Mouse (Mus musculus) heart, embryonic 11.5 days (tissue): ENCODE results near the gene Kdm6b. TPM values are rescaled to one million over a fixed set of nuclear protein-coding genes. Genes with fewer than 3 reads are reported as not detected.
"Not testable (repeated sequence)": the region's sequence is repeated elsewhere in the genome, so short reads cannot be mapped to it uniquely, and the experiment has no call there.

Experiments used
- ATAC-seq: fragments of 200-750 bp; cut with Nextera tagmentation; replicated peaks from 2 replicates; pipeline ENCODE4 v1.8.0; 2017; ENCODE audit warnings: moderate library complexity; ENCODE audit not compliant: insufficient number of reproducible peaks, low FRiP score, low TSS enrichment
- H3K27ac ChIP-seq: fragments of 300-500 bp; sonication (generic); 2 replicates; pipeline ENCODE4 v1.5.1; 2014; ENCODE audit warnings: mild to moderate bottlenecking, low read depth, low read length
- H3K27me3 ChIP-seq: fragments of 300-500 bp; sonication (generic); 2 replicates; pipeline ENCODE4 v1.6.1; 2014; ENCODE audit warnings: mild to moderate bottlenecking, low read length, mixed read lengths; ENCODE audit not compliant: control insufficient read depth, insufficient read depth
- H3K36me3 ChIP-seq: fragments of 300-500 bp; sonication (generic); 2 replicates; pipeline ENCODE4 v1.6.1; 2014; ENCODE audit warnings: mild to moderate bottlenecking, low read length, moderate library complexity, mixed read lengths; ENCODE audit not compliant: control insufficient read depth, insufficient read depth
- H3K4me1 ChIP-seq: fragments of 300-500 bp; sonication (generic); 2 replicates; pipeline ENCODE4 v1.6.1; 2014; ENCODE audit warnings: low read length; ENCODE audit not compliant: control insufficient read depth, insufficient read depth
- H3K4me2 ChIP-seq: fragments of 300-500 bp; sonication (generic); 2 replicates; pipeline ENCODE4 v1.6.1; 2014; ENCODE audit warnings: mild to moderate bottlenecking, moderate library complexity
- H3K4me3 ChIP-seq: fragments of 300-500 bp; sonication (generic); 2 replicates; pipeline ENCODE4 v1.5.1; 2014; ENCODE audit warnings: low read depth, low read length
- H3K9ac ChIP-seq: fragments of 300-500 bp; sonication (generic); 2 replicates; pipeline ENCODE4 v1.6.1; 2014; ENCODE audit warnings: mild to moderate bottlenecking, low read depth, low read length, moderate library complexity
- H3K9me3 ChIP-seq: fragments of 300-500 bp; sonication (generic); replicated peaks from 2 replicates; pipeline ENCODE4 v1.6.1; 2016; ENCODE audit warnings: low read length; ENCODE audit not compliant: control insufficient read depth
- WGBS: fragments of 180-500 bp; shearing (Covaris S2); extraction: QIAGEN DNeasy Blood & Tissue Kit; methylation state at CpG from one replicate; pipeline ENCODE4 v1.1.7; 2014; ENCODE audit not compliant: insufficient replicate concordance; 5-methylcytosine and 5-hydroxymethylcytosine counted together
- polyA plus RNA-seq: library from polyadenylated mRNA; unstranded; fragments of >200 nt; fragmentation: Nextera tagmentation; extraction: Ambion mirVana; gene quantifications from 2 replicates; pipeline ENCODE4 v1.2.1, GENCODE M21; 2014

Gene Kdm6b
- polyA plus RNA-seq, 1 experiment from 2014 or later = 25.1 TPM

GRCm38 (mm10) chr11:69398486-69399200 is 14.8 kb downstream of the Kdm6b start:
- peaks cover 43% of the 10 kb centered on the region for H3K4me1 ChIP-seq
- peak overlapping the region; percentile 86; the same call in 1 of the 2 replicates for H3K9ac ChIP-seq
- no peak for ATAC-seq
- H3K4me3 ChIP-seq = peak overlapping the region; percentile 59
- H3K4me2 ChIP-seq = peak overlapping the region; percentile 81
- WGBS = 12% methylated on average over 21 of the region's 21 CpGs
- no peaks in the 10 kb centered on the region for H3K9me3 ChIP-seq
- peaks cover 29% of the 10 kb centered on the region for H3K36me3 ChIP-seq
- peak overlapping the region; percentile 89; the same call in 1 of the 2 replicates for H3K27ac ChIP-seq
- no peaks in the 10 kb centered on the region for H3K27me3 ChIP-seq

GRCm38 (mm10) chr11:69398059-69398458 is 15.4 kb downstream of the Kdm6b start, which contains the start of gene Tmem88:
TSS of gene Tmem88 (minus strand) at chr11:69398234.
- H3K27me3 ChIP-seq = no peaks in the 10 kb centered on the region
- peak within 1 kb of the TSS; percentile 86 for H3K9ac ChIP-seq
- WGBS = 1% methylated on average over 16 of the region's 16 CpGs
- H3K27ac ChIP-seq = peak within 1 kb of the TSS; percentile 89
- H3K4me3 ChIP-seq = peak within 1 kb of the TSS; percentile 59
- peak within 1 kb of the TSS; percentile 81 for H3K4me2 ChIP-seq
- peaks cover 23% of the 10 kb centered on the region for H3K36me3 ChIP-seq
- H3K9me3 ChIP-seq = no peaks in the 10 kb centered on the region
- peaks cover 43% of the 10 kb centered on the region for H3K4me1 ChIP-seq
- ATAC-seq = peak; percentile 25; the same call in 1 of the 2 replicates

- Histone ChIP-seq H3K4me1 (peaks cover 43% of the 10 kb centered on the region), H3K4me3 (peak overlapping the region; percentile 59), H3K9ac (peak overlapping the region; percentile 86), H3K36me3 (peaks cover 23% of the 10 kb centered on the region), H3K4me2 (peak overlapping the region; percentile 81), H3K9me3 (no peaks in the 10 kb centered on the region), H3K27ac (peak overlapping the region; percentile 89), H3K27me3 (no peaks in the 10 kb centered on the region)
- no peak for ATAC-seq
- WGBS = 4% methylated on average over 24 of the region's 24 CpGs
These were observed 15.9 kb downstream of the Kdm6b start for GRCm38 (mm10) chr11:69397581-69398057.

- Histone ChIP-seq H3K4me2 (peak overlapping the region; percentile 81), H3K4me3 (peak overlapping the region; percentile 59), H3K9me3 (no peaks in the 10 kb centered on the region), H3K27ac (peak overlapping the region; percentile 89), H3K36me3 (peaks cover 21% of the 10 kb centered on the region), H3K4me1 (peaks cover 43% of the 10 kb centered on the region), H3K27me3 (no peaks in the 10 kb centered on the region), H3K9ac (peak overlapping the region; percentile 86)
- ATAC-seq = no peak
- WGBS = 20% methylated on average over 11 of the region's 11 CpGs
These were observed 16.7 kb downstream of the Kdm6b start for GRCm38 (mm10) chr11:69396772-69397171.

GRCm38 (mm10) chr11:69395634-69396373 is 17.7 kb downstream of the Kdm6b start:
- under 1% methylated on average over 48 of the region's 48 CpGs for WGBS
- Histone ChIP-seq H3K27me3 (no peaks in the 10 kb centered on the region), H3K4me3 (peak overlapping the region; percentile 59), H3K36me3 (peaks cover 13% of the 10 kb centered on the region), H3K27ac (peak overlapping the region; percentile 89), H3K9me3 (no peaks in the 10 kb centered on the region), H3K4me2 (peak overlapping the region; percentile 81), H3K9ac (peak overlapping the region; percentile 86), H3K4me1 (peaks cover 43% of the 10 kb centered on the region)
- ATAC-seq = peak; percentile 80

GRCm38 (mm10) chr11:69395235-69395633 is 18.2 kb downstream of the Kdm6b start, which contains the start of the genes Naa38 and Cyb5d1:
TSS of gene Naa38 (plus strand) at chr11:69395487.
TSS of gene Cyb5d1 (minus strand) at chr11:69395631.
- H3K27me3 ChIP-seq, H3K9me3 ChIP-seq, H3K36me3 ChIP-seq: not testable (repeated sequence)
- Histone ChIP-seq H3K4me3 (peak within 1 kb of the TSS; percentile 59), H3K4me2 (peak within 1 kb of the TSS; percentile 81), H3K4me1 (peaks cover 41% of the 10 kb centered on the region), H3K27ac (peak within 1 kb of the TSS; percentile 89), H3K9ac (peak within 1 kb of the TSS; percentile 86)
- peak; percentile 66 for ATAC-seq
- under 1% methylated on average over 24 of the region's 24 CpGs for WGBS

- 0 out of 2 replicates have a peak overlapping the region, but pooled peaks have one; percentile 89 for H3K27ac ChIP-seq
- ATAC-seq, H3K36me3 ChIP-seq, H3K9me3 ChIP-seq, H3K27me3 ChIP-seq: not testable (repeated sequence)
- H3K4me3 ChIP-seq = peak overlapping the region; percentile 59
- peak overlapping the region; percentile 81 for H3K4me2 ChIP-seq
- WGBS = 2% methylated on average over 31 of the region's 31 CpGs
- H3K9ac ChIP-seq = peak overlapping the region; percentile 86
- H3K4me1 ChIP-seq = peaks cover 35% of the 10 kb centered on the region
These were observed 18.8 kb downstream of the Kdm6b start for GRCm38 (mm10) chr11:69394591-69395167.

GRCm38 (mm10) chr11:69390400-69391034 is 23.0 kb downstream of the Kdm6b start:
- Histone ChIP-seq H3K4me2 (no peak overlapping the region), H3K9ac (no peak overlapping the region), H3K27ac (no peak overlapping the region), H3K4me1 (peaks cover 4% of the 10 kb centered on the region; the same call in 1 of the 2 replicates), H3K4me3 (no peak overlapping the region), H3K9me3 (no peaks in the 10 kb centered on the region), H3K36me3 (no peaks in the 10 kb centered on the region), H3K27me3 (no peaks in the 10 kb centered on the region)
- ATAC-seq = no peak
- WGBS = 50% methylated on average over 10 of the region's 10 CpGs
